ENCODE assay signal across 16 mouse cellular contexts in the genomic region with DNA sequence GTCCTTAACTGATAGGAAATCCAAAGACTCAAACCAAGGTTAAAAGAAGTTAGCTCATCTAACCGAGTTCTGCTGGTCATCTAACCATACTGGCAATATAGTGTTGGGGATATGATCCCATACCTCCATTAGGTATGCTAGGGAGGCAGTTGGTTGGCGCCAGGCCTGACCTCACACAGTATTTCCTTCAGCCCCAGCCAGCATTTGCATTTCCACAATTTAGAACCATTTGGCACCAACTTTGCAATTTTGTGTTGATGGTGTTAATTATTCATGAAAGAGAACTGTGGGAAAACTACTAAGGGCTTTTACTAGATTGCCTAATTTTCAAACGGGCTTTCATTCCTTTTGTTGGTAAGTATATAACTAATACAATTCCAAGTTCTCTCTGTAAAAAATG. TPM values are rescaled to one million over a fixed set of nuclear protein-coding genes. Genes with fewer than 3 reads are reported as not detected.
DNase-seq lines count a peak whose midpoint lies in the region; ATAC-seq and TF ChIP-seq lines count a peak whose summit lies in the region.
"Had no signal": no experiment of that assay in that cellular context is flagged by ENCODE, and none has a peak within 500 bp of the region (broad histone marks: within the 10 kb centered on the region; RNA-seq: fewer than 3 reads in every experiment).

No protein-coding gene starts in this region.

- TF ChIP-seq EP300 in heart, adult 2 months (IDR thresholded peaks at IDR 0.05; ENCODE audit: insufficient read depth, low read depth, low read length): no peak

- no peak overlapping the region for H3K4me3 ChIP-seq in hindbrain, embryonic 15.5 days
- no peak overlapping the region for H3K4me3 ChIP-seq in hindbrain, embryonic 10.5 days
- H3K4me3 ChIP-seq in midbrain, embryonic 15.5 days: no peak overlapping the region
- H3K4me3 ChIP-seq in midbrain, embryonic 13.5 days (replicated peaks): no peak overlapping the region
- H3K4me3 ChIP-seq in forebrain, embryonic 16.5 days (replicated peaks; ENCODE audit: low read length): no peak overlapping the region
- H3K4me3 ChIP-seq in embryonic facial prominence, embryonic 10.5 days: no peak overlapping the region
- H3K4me3 ChIP-seq in heart, adult 2 months: no peak overlapping the region
- H3K4me3 ChIP-seq: embryonic facial prominence, embryonic 13.5 days had no signal

- H3K27me3 ChIP-seq in hindbrain, embryonic 15.5 days: no peaks in the 10 kb centered on the region
- H3K27me3 ChIP-seq in hindbrain, embryonic 10.5 days (ENCODE audit: insufficient read depth, poor library complexity, severe bottlenecking): no peaks in the 10 kb centered on the region
- H3K27me3 ChIP-seq in midbrain, embryonic 15.5 days (replicated peaks): no peaks in the 10 kb centered on the region
- no peaks in the 10 kb centered on the region for H3K27me3 ChIP-seq in midbrain, embryonic 13.5 days
- no peaks in the 10 kb centered on the region for H3K27me3 ChIP-seq in forebrain, embryonic 16.5 days (replicated peaks; ENCODE audit: control insufficient read depth, insufficient read depth, low read length)
- no peaks in the 10 kb centered on the region for H3K27me3 ChIP-seq in embryonic facial prominence, embryonic 10.5 days (replicated peaks; ENCODE audit: low read depth, poor library complexity, severe bottlenecking)
- no peaks in the 10 kb centered on the region for H3K27me3 ChIP-seq in heart, adult 2 months (ENCODE audit: control insufficient read depth, insufficient read depth, low read length)
- H3K27me3 ChIP-seq: embryonic facial prominence, embryonic 13.5 days had no signal

- no peak overlapping the region for H3K4me2 ChIP-seq in hindbrain, embryonic 15.5 days
- no peak overlapping the region for H3K4me2 ChIP-seq in midbrain, embryonic 15.5 days
- no peak overlapping the region for H3K4me2 ChIP-seq in midbrain, embryonic 13.5 days (replicated peaks)
- H3K4me2 ChIP-seq in forebrain, embryonic 16.5 days (ENCODE audit: low read length): no peak overlapping the region
- H3K4me2 ChIP-seq: embryonic facial prominence, embryonic 13.5 days had no signal

- WGBS in hindbrain, embryonic 15.5 days: 70% methylated on average over 3 of the region's 3 CpGs
- 88% methylated on average over 3 of the region's 3 CpGs for WGBS in hindbrain, embryonic 10.5 days
- WGBS in midbrain, embryonic 15.5 days: 86% methylated on average over 3 of the region's 3 CpGs
- WGBS in midbrain, embryonic 13.5 days: 88% methylated on average over 3 of the region's 3 CpGs
- WGBS in forebrain, embryonic 16.5 days: 26% methylated on average over 3 of the region's 3 CpGs
- WGBS in embryonic facial prominence, embryonic 10.5 days: 89% methylated on average over 3 of the region's 3 CpGs
- 91% methylated on average over 3 of the region's 3 CpGs for WGBS in heart, adult 2 months

- DNase-seq in hindbrain, embryonic 10.5 days (ENCODE audit: low spot score): no peak
- peak; percentile 32 for DNase-seq in left cerebral cortex, postnatal 4 days
- DNase-seq in embryonic facial prominence, embryonic 10.5 days (ENCODE audit: low spot score): no peak
- no peak for DNase-seq in heart, adult 2 months
- DNase-seq: lung, postnatal 36 days; spleen, adult 18-20 months had no signal

- peak overlapping the region; percentile 71 for H3K27ac ChIP-seq in hindbrain, embryonic 15.5 days (replicated peaks)
- no peak overlapping the region for H3K27ac ChIP-seq in hindbrain, embryonic 10.5 days
- H3K27ac ChIP-seq in midbrain, embryonic 15.5 days: peak overlapping the region; percentile 48
- H3K27ac ChIP-seq in midbrain, embryonic 13.5 days: no peak overlapping the region
- H3K27ac ChIP-seq in forebrain, embryonic 16.5 days (ENCODE audit: low read length): peak overlapping the region; percentile 54; the same call in 1 of the 2 replicates
- H3K27ac ChIP-seq in embryonic facial prominence, embryonic 10.5 days (replicated peaks): no peak overlapping the region
- no peak overlapping the region for H3K27ac ChIP-seq in heart, adult 2 months
- H3K27ac ChIP-seq: embryonic facial prominence, embryonic 13.5 days had no signal

- H3K79me2 ChIP-seq in heart, adult 2 months (replicated peaks; ENCODE audit: control insufficient read depth, insufficient read depth, low read length): no peaks in the 10 kb centered on the region

- no peak for TF ChIP-seq CTCF in heart, adult 2 months (IDR thresholded peaks at IDR 0.05)

- peaks cover 57% of the 10 kb centered on the region for H3K36me3 ChIP-seq in hindbrain, embryonic 15.5 days
- H3K36me3 ChIP-seq in hindbrain, embryonic 10.5 days: peaks cover 94% of the 10 kb centered on the region
- peaks cover 53% of the 10 kb centered on the region for H3K36me3 ChIP-seq in midbrain, embryonic 15.5 days (replicated peaks)
- peaks cover 78% of the 10 kb centered on the region for H3K36me3 ChIP-seq in midbrain, embryonic 13.5 days
- peaks cover 35% of the 10 kb centered on the region for H3K36me3 ChIP-seq in forebrain, embryonic 16.5 days (ENCODE audit: control insufficient read depth, insufficient read depth)
- H3K36me3 ChIP-seq in embryonic facial prominence, embryonic 10.5 days (replicated peaks): peaks cover 95% of the 10 kb centered on the region
- H3K36me3 ChIP-seq in heart, adult 2 months (ENCODE audit: control insufficient read depth, insufficient read depth, low read length): no peaks in the 10 kb centered on the region; the same call in 1 of the 2 replicates

- intact Hi-C loops in left cerebral cortex, postnatal 4 days (cut with DNase I): no loop called here
- intact Hi-C loops in heart, adult 2 months (cut with DNase I): no loop called here

- TF ChIP-seq POLR2A in heart, adult 2 months (IDR thresholded peaks at IDR 0.05; ENCODE audit: insufficient read depth, low read depth, low read length): no peak

- H3K4me1 ChIP-seq in hindbrain, embryonic 15.5 days (replicated peaks): no peaks in the 10 kb centered on the region
- H3K4me1 ChIP-seq in hindbrain, embryonic 10.5 days (replicated peaks): no peaks in the 10 kb centered on the region
- no peaks in the 10 kb centered on the region for H3K4me1 ChIP-seq in midbrain, embryonic 15.5 days
- H3K4me1 ChIP-seq in midbrain, embryonic 13.5 days (replicated peaks): no peaks in the 10 kb centered on the region
- H3K4me1 ChIP-seq in forebrain, embryonic 16.5 days (replicated peaks; ENCODE audit: control insufficient read depth, insufficient read depth, low read length): peaks cover 3% of the 10 kb centered on the region; the same call in 1 of the 2 replicates
- H3K4me1 ChIP-seq in embryonic facial prominence, embryonic 10.5 days: no peaks in the 10 kb centered on the region
- no peaks in the 10 kb centered on the region for H3K4me1 ChIP-seq in heart, adult 2 months (ENCODE audit: control insufficient read depth, insufficient read depth, low read length)
- H3K4me1 ChIP-seq: embryonic facial prominence, embryonic 13.5 days had no signal

- no peak overlapping the region for H3K9ac ChIP-seq in hindbrain, embryonic 15.5 days
- H3K9ac ChIP-seq in midbrain, embryonic 15.5 days: no peak overlapping the region
- H3K9ac ChIP-seq in midbrain, embryonic 13.5 days (replicated peaks): no peak overlapping the region
- no peak overlapping the region for H3K9ac ChIP-seq in forebrain, embryonic 16.5 days (replicated peaks; ENCODE audit: low read depth, low read length)
- no peak overlapping the region for H3K9ac ChIP-seq in heart, adult 2 months (ENCODE audit: low read depth, low read length)
- H3K9ac ChIP-seq: embryonic facial prominence, embryonic 13.5 days had no signal

- no peaks in the 10 kb centered on the region for H3K9me3 ChIP-seq in hindbrain, embryonic 15.5 days
- no peaks in the 10 kb centered on the region for H3K9me3 ChIP-seq in hindbrain, embryonic 10.5 days
- no peaks in the 10 kb centered on the region for H3K9me3 ChIP-seq in midbrain, embryonic 15.5 days
- H3K9me3 ChIP-seq in midbrain, embryonic 13.5 days: no peaks in the 10 kb centered on the region
- H3K9me3 ChIP-seq in forebrain, embryonic 16.5 days (ENCODE audit: control insufficient read depth, low read length): no peaks in the 10 kb centered on the region
- H3K9me3 ChIP-seq in embryonic facial prominence, embryonic 10.5 days: no peaks in the 10 kb centered on the region
- H3K9me3 ChIP-seq: embryonic facial prominence, embryonic 13.5 days had no signal

- no peak for ATAC-seq in hindbrain, embryonic 15.5 days (ENCODE audit: low FRiP score, low read depth)
- 0 out of 2 replicates have a peak, but pooled peaks have one; percentile 55 for ATAC-seq in midbrain, embryonic 15.5 days (replicated peaks)
- no peak for ATAC-seq in midbrain, embryonic 13.5 days
- peak; percentile 71 for ATAC-seq in forebrain, embryonic 16.5 days
- ATAC-seq: CD4-positive, CD25-positive, alpha-beta regulatory T cell, adult 4 months had no signal

RNA-seq across cellular contexts. Expression of gene Glud1, which starts 21.4 kb away (rescaled TPM):
- polyA plus RNA-seq in hindbrain, embryonic 15.5 days (2015; fragmentation: Nextera tagmentation; extraction: Ambion mirVana): 114 and 116 TPM in 2 replicates
- 77.9 and 82.0 TPM in 2 replicates for polyA plus RNA-seq in hindbrain, embryonic 10.5 days (2016; fragmentation: Nextera tagmentation; extraction: Ambion mirVana)
- polyA plus RNA-seq in midbrain, embryonic 15.5 days (2015; fragmentation: Nextera tagmentation; extraction: Ambion mirVana): 92.5 and 99.2 TPM in 2 replicates
- polyA plus RNA-seq in midbrain, embryonic 13.5 days (2015; fragmentation: Nextera tagmentation; extraction: Ambion mirVana): 79.2 and 91.7 TPM in 2 replicates
- polyA plus RNA-seq in forebrain, embryonic 16.5 days (2015; fragmentation: Nextera tagmentation; extraction: Ambion mirVana): 86.0 and 94.3 TPM in 2 replicates
- total RNA-seq in left cerebral cortex, postnatal 4 days (2021): 100 to 1,000 TPM; 299 TPM
- polyA plus RNA-seq in embryonic facial prominence, embryonic 10.5 days (2016; fragmentation: Nextera tagmentation; extraction: Ambion mirVana): 70.0 and 76.1 TPM in 2 replicates
- 100 to 1,000 TPM; 127 to 148 TPM for total RNA-seq in heart, adult 2 months (2021)
- 52.1 and 73.2 TPM in 2 replicates for polyA plus RNA-seq in heart, adult 2 months (2012; rRNA removed)

RNA-seq across cellular contexts. Expression of gene Shld2, which starts 21.6 kb away (rescaled TPM):
- polyA plus RNA-seq in hindbrain, embryonic 15.5 days (2015; fragmentation: Nextera tagmentation; extraction: Ambion mirVana): 5.9 and 7.1 TPM in 2 replicates
- polyA plus RNA-seq in hindbrain, embryonic 10.5 days (2016; fragmentation: Nextera tagmentation; extraction: Ambion mirVana): 6.1 and 10.0 TPM in 2 replicates
- polyA plus RNA-seq in midbrain, embryonic 15.5 days (2015; fragmentation: Nextera tagmentation; extraction: Ambion mirVana): 5.2 and 7.0 TPM in 2 replicates
- polyA plus RNA-seq in midbrain, embryonic 13.5 days (2015; fragmentation: Nextera tagmentation; extraction: Ambion mirVana): 6.4 and 7.2 TPM in 2 replicates
- polyA plus RNA-seq in forebrain, embryonic 16.5 days (2015; fragmentation: Nextera tagmentation; extraction: Ambion mirVana): 6.6 TPM in 2 replicates
- total RNA-seq in left cerebral cortex, postnatal 4 days (2021): 10 to 100 TPM in 1 of 2 experiments, 1 to 10 TPM in 1; 9.4 to 11.0 TPM
- 7.5 and 8.3 TPM in 2 replicates for polyA plus RNA-seq in embryonic facial prominence, embryonic 10.5 days (2016; fragmentation: Nextera tagmentation; extraction: Ambion mirVana)
- total RNA-seq in heart, adult 2 months (2021): 1 to 10 TPM; 7.8 to 9.9 TPM
- 2.4 and 3.5 TPM in 2 replicates for polyA plus RNA-seq in heart, adult 2 months (2012; rRNA removed)

RNA-seq across cellular contexts. Expression of gene Fam25c, which starts 23.3 kb away (rescaled TPM):
- polyA plus RNA-seq in hindbrain, embryonic 15.5 days (2015; fragmentation: Nextera tagmentation; extraction: Ambion mirVana): not detected in 2 replicates
- polyA plus RNA-seq in hindbrain, embryonic 10.5 days (2016; fragmentation: Nextera tagmentation; extraction: Ambion mirVana): not detected in 2 replicates
- polyA plus RNA-seq in midbrain, embryonic 15.5 days (2015; fragmentation: Nextera tagmentation; extraction: Ambion mirVana): not detected in 2 replicates
- not detected in 2 replicates for polyA plus RNA-seq in midbrain, embryonic 13.5 days (2015; fragmentation: Nextera tagmentation; extraction: Ambion mirVana)
- 0.97 TPM in 1 of 2 replicates, not detected in the other for polyA plus RNA-seq in forebrain, embryonic 16.5 days (2015; fragmentation: Nextera tagmentation; extraction: Ambion mirVana)
- total RNA-seq in left cerebral cortex, postnatal 4 days (2021): 1 to 10 TPM in 1 of 2 experiments, not detected in 1; 1.0 TPM
- polyA plus RNA-seq in embryonic facial prominence, embryonic 10.5 days (2016; fragmentation: Nextera tagmentation; extraction: Ambion mirVana): not detected in 2 replicates
- not detected for total RNA-seq in heart, adult 2 months (2021)
- polyA plus RNA-seq in heart, adult 2 months (2012; rRNA removed): not detected in 2 replicates
- total RNA-seq: heart, adult 8-10 months; heart, postnatal 25 days; monocyte, adult 5-6 weeks had no signal
- polyA plus RNA-seq: CD4-positive, CD25-positive, alpha-beta regulatory T cell, adult 4 months; limb, embryonic 11.5 days had no signal

RNA-seq across cellular contexts. Expression of gene Sncg, which starts 42.7 kb away (rescaled TPM):
- 170 and 223 TPM in 2 replicates for polyA plus RNA-seq in hindbrain, embryonic 15.5 days (2015; fragmentation: Nextera tagmentation; extraction: Ambion mirVana)
- 51.0 and 125 TPM in 2 replicates for polyA plus RNA-seq in hindbrain, embryonic 10.5 days (2016; fragmentation: Nextera tagmentation; extraction: Ambion mirVana)
- polyA plus RNA-seq in midbrain, embryonic 15.5 days (2015; fragmentation: Nextera tagmentation; extraction: Ambion mirVana): 36.7 and 45.2 TPM in 2 replicates
- 57.7 and 61.2 TPM in 2 replicates for polyA plus RNA-seq in midbrain, embryonic 13.5 days (2015; fragmentation: Nextera tagmentation; extraction: Ambion mirVana)
- 1.9 and 4.2 TPM in 2 replicates for polyA plus RNA-seq in forebrain, embryonic 16.5 days (2015; fragmentation: Nextera tagmentation; extraction: Ambion mirVana)
- 1 to 10 TPM in 1 of 2 experiments, not detected in 1; 1.6 TPM for total RNA-seq in left cerebral cortex, postnatal 4 days (2021)
- polyA plus RNA-seq in embryonic facial prominence, embryonic 10.5 days (2016; fragmentation: Nextera tagmentation; extraction: Ambion mirVana): 21.9 and 44.5 TPM in 2 replicates
- total RNA-seq in heart, adult 2 months (2021): 10 to 100 TPM; 11.5 to 12.9 TPM
- 14.2 and 15.2 TPM in 2 replicates for polyA plus RNA-seq in heart, adult 2 months (2012; rRNA removed)
- total RNA-seq: monocyte, adult 5-6 weeks had no signal
- polyA plus RNA-seq: CD4-positive, CD25-positive, alpha-beta regulatory T cell, adult 4 months had no signal

RNA-seq across cellular contexts. Expression of gene Mmrn2, which starts 43.4 kb away (rescaled TPM):
- polyA plus RNA-seq in hindbrain, embryonic 15.5 days (2015; fragmentation: Nextera tagmentation; extraction: Ambion mirVana): 4.1 and 5.3 TPM in 2 replicates
- 7.0 and 8.5 TPM in 2 replicates for polyA plus RNA-seq in hindbrain, embryonic 10.5 days (2016; fragmentation: Nextera tagmentation; extraction: Ambion mirVana)
- 4.7 and 5.0 TPM in 2 replicates for polyA plus RNA-seq in midbrain, embryonic 15.5 days (2015; fragmentation: Nextera tagmentation; extraction: Ambion mirVana)
- polyA plus RNA-seq in midbrain, embryonic 13.5 days (2015; fragmentation: Nextera tagmentation; extraction: Ambion mirVana): 4.9 and 5.5 TPM in 2 replicates
- polyA plus RNA-seq in forebrain, embryonic 16.5 days (2015; fragmentation: Nextera tagmentation; extraction: Ambion mirVana): 3.9 and 4.8 TPM in 2 replicates
- total RNA-seq in left cerebral cortex, postnatal 4 days (2021): 1 to 10 TPM; 3.6 to 4.0 TPM
- polyA plus RNA-seq in embryonic facial prominence, embryonic 10.5 days (2016; fragmentation: Nextera tagmentation; extraction: Ambion mirVana): 6.4 and 7.8 TPM in 2 replicates
- total RNA-seq in heart, adult 2 months (2021): 10 to 100 TPM; 30.4 to 44.1 TPM
- 17.6 and 29.4 TPM in 2 replicates for polyA plus RNA-seq in heart, adult 2 months (2012; rRNA removed)
- total RNA-seq: monocyte, adult 5-6 weeks had no signal

Comparison
In these comparisons a context has a peak if more than half of its experiments do, and no peak if none do; other contexts are left out.
1. ATAC-seq: peak in midbrain, embryonic 15.5 days (single experiment) and forebrain, embryonic 16.5 days (single experiment); none in hindbrain, embryonic 15.5 days (single experiment) and midbrain, embryonic 13.5 days (single experiment).
2. H3K27ac ChIP-seq: peak in hindbrain, embryonic 15.5 days (single experiment), midbrain, embryonic 15.5 days (single experiment) and forebrain, embryonic 16.5 days (single experiment); none in hindbrain, embryonic 10.5 days (single experiment), midbrain, embryonic 13.5 days (single experiment), embryonic facial prominence, embryonic 10.5 days (single experiment) and heart, adult 2 months (single experiment).